Mouse (Mus musculus): Measurements from ENCODE around the gene Txndc16.

The Txndc16 gene

DNA sequence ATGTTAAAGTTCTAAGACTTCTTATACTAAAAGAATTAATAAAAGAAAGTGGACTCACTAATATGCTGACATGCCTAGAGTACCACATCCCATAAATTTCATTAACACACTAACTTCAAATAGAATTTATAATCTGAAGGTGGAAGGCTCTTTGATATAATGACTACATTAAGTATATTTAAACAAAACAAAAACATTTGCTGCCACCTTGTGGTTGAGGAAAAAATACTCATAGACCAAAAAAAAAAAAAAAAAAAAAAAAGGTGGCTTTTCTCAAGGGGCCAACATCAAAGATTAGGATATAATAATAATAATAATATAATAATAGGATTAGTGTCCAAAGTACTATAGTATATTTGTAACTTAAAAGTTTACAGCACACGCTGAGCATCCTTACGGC lies 66.9 kb downstream of the Txndc16 start:
- peak; percentile 66 for DNase-seq (ENCODE audit: low read depth)

DNA sequence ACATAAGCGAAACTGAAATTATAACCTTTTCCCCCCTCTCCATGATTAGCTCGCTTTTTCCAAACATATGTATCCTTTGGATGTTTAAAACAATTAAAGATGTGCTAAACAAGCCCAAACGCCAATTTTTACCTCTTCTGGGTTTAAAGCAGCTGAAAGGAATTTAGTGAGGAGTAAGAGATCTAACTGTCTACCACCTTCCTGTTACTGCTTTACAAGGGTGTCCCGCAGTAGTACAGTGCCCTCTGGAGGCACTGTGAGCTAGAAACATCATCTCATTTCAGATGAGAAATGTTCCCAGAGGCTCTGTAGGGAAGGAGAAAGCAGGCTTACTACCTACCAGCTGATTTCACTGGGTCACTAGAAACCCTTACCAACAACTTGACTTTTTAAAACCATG lies 77.6 kb downstream of the Txndc16 start:
- peak; percentile 83 for DNase-seq (ENCODE audit: low read depth)

DNA sequence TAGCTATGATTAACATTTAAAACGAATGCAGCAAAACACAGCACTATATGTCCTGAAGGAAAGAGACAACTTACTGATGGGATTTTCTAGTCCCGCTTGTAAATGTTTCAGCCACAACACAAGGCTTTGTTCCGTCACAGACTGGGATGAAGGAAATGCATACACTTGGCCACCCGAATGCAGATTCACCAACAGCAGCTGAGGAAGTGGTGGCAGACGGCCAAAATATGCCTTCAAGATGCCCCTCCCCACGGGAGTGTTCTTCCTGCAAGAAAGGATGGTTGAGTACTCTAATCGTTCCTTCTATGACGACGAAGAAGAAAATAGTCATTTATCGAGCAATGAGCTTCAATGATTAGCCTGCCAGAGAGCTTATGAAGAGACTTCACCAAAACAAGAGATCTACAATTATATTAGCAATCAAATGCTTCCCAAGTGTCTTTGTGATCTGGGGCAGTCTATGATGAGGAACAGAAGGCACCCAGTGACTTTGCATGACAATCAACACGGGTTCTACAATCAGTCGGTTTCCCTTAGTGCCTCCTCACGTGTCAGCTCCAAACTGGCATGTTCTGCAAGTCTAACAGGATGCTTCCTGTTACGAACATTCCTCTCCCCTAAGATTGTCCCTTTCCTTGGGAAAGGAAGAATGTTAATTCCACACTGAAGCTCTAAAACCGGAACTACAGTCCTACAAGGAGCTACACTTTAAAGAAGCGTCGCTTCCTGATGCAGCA lies 79.6 kb downstream of the Txndc16 start:
- DNase-seq (ENCODE audit: low read depth), result peak; percentile 23

GRCm38 (mm10) chr14:45135961-45136360 lies 84.2 kb downstream of the Txndc16 start:
- DNase-seq (ENCODE audit: low read depth), result no peak

DNA sequence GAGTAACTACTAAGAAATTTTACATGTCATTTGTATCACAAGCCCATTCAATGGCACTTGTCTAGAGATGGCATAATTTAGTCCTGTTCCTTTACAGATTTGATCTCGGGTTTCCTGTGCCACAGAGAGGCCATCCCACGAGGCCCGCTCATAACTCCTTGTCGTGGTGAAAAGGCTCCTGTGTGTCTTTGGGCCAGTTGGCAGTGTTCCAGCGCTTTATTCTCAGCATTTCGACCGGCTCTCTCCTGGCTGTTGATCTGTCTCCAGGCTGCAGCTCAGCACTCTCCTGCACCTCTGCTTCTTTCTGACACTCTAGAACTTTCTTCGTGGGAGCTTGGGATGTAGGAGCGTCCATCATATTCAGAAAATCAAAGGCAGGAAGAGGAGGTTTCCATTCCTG lies 84.6 kb downstream of the Txndc16 start:
- peak; percentile 61 for DNase-seq (ENCODE audit: low read depth)

- DNase-seq (ENCODE audit: low read depth), result no peak
These were observed 101.8 kb downstream of the Txndc16 start for GRCm38 (mm10) chr14:45118359-45118758.

GRCm38 (mm10) chr14:45102201-45102600 lies 117.9 kb downstream of the Txndc16 start:
- no peak for DNase-seq (ENCODE audit: low read depth)

DNA sequence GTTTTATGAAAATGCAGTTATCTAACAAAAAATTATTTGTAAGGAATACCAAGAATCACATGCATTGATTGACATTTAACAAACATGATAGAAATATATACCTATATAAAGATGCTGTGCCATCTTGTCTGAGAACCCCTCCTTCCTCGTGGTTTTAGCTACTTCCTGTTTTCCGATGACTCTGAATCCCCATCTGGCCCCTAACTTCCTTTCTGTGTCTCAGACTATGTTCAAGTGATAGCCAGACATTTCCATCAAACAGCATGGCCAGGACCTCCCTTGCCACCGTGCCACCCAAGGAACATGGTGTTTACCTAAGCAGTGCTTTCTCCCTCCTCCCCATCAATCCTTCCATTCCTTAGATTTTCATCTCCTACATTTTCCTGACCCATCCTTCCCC lies 127.8 kb downstream of the Txndc16 start:
- DNase-seq (ENCODE audit: low read depth), result peak; percentile 91

- DNase-seq (ENCODE audit: low read depth), result peak; percentile 59
These were observed 130.1 kb downstream of the Txndc16 start for GRCm38 (mm10) chr14:45090011-45090410.

GRCm38 (mm10) chr14:45085651-45086425 lies 134.3 kb downstream of the Txndc16 start:
- DNase-seq (ENCODE audit: low read depth), result peak; percentile 94

DNA sequence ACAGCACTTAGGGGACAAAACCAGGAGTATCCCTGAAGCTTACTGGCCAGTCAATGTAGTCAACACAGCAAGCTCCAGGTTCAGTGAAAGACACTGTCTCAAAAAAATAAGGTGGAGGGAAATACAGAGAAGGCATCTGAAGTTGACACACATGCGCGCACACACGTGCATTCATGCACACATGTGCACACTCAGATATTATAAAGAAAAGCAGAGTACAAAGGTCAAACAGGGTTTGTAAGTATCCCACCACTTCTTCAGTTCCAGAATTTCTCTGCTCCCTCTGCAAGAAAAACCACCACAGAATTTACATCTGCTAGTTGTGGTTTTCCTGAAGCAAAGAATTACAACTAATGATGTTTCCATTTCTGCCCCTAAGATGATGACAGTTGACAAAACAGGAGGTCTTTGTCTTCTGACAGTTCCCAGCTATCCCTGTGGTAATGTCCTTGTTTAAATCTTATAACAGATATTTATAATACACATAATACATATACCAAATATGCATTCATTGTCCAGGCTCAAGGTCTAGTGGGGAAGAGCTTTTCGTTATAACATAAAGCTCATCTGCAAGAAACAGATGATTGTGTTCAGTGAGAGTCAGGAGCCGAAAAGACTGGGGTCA lies 135.4 kb downstream of the Txndc16 start:
- DNase-seq (ENCODE audit: low read depth), result peak; percentile 78

- DNase-seq (ENCODE audit: low read depth), result no peak
These were observed 136.6 kb downstream of the Txndc16 start for GRCm38 (mm10) chr14:45083540-45083939.

Data from 416B (cell line).